Mouse (Mus musculus): ENCODE measurements around the gene Maged2.

- TF ChIP-seq POLR2A (IDR thresholded peaks at IDR 0.05; ENCODE audit: control insufficient read depth, extremely low read depth, insufficient read depth, low read length, poor library complexity) (no peak), CTCF (IDR thresholded peaks at IDR 0.05; ENCODE audit: borderline replicate concordance, control insufficient read depth, extremely low read depth, insufficient read depth, low read length, poor library complexity) (no peak)
These were observed 34.1 kb upstream of the Maged2 start for GRCm38 (mm10) chrX:150848230-150848629.
